Mouse (Mus musculus): ENCODE data around the gene Ccl25.
"Not testable (repeated sequence)": the region's sequence is repeated elsewhere in the genome, so short reads cannot be mapped to it uniquely, and the experiment has no call there.

Gene Ccl25

DNA sequence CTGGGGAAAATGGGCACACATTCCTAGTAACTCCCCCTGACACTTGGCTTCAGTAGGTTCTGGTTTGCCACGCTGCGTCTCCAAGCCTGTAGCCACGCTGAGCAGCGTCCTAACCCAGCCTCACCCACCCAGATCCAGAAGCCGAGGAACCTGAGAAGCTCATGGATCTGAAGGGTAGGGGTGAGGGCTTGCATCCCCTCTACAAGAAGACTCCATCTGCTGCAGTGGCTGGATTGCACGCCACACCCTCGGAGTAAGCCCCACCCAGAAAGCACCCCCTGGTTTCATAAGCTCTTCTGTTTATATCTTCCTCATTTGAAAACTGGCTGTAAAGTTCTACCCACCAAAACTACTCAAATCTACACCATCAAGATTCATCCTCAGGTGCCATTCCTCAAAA lies 22.7 kb downstream of the Ccl25 start:
- no peak for DNase-seq

DNA sequence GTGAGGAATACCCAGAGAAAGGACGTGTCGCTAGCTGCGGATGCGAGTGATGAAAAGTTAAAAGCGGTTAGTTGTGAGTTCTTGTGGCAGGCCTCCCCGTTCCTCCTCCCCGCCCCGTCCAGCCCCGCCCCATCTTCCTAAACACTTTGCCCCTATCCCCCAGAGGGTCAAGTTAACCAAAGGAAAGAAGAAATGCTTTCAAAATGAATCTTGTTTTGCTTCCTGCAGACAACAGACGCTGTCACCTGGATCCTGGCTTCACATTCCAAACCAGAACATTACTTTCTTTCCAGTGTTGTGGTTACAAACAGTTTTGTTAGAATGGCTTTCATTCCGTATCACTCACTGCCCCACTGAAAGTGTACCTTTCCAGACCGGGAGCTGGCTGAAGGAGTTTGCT lies 23.3 kb downstream of the Ccl25 start:
- DNase-seq: no peak

DNA sequence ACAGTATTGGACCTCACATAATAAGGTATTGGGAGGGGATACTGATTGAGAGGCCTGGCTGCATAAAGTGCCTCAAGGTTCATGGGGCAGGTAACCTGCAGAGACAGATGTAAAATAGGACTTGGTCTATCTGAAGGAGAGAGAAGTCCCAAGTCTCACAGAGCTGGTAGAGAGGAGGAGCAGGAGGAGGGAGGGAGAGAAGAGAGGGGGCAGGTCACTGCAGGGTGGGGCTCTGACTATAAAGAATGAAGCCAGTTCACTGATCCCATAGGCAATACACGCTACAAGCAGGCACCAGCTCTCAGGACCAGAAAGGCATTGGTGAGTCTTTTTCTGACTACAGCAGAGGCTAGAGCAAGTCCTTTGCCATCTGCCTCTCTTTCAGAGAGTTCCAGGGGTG lies 24.3 kb downstream of the Ccl25 start:
- no peak for DNase-seq

DNA sequence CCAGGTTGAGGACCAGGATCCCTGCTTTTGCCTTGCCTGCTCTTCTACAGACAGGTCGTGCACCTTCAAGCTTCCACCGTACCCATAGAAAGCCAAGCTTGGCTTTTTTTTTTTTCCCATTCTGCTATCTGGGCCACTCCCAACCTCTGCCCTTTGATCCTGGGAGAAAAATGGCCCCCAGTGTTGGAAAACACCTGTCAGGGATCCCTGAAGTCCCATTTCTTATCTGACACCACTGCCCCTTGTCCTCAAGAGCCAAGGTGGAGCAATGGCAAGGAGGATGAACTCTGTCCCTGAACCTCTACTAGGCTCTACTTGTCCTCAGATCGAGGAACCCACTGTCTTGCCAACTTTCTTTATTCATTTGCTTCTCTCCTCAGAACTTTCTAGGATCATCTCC lies 25.6 kb downstream of the Ccl25 start:
- no peak for DNase-seq

DNA sequence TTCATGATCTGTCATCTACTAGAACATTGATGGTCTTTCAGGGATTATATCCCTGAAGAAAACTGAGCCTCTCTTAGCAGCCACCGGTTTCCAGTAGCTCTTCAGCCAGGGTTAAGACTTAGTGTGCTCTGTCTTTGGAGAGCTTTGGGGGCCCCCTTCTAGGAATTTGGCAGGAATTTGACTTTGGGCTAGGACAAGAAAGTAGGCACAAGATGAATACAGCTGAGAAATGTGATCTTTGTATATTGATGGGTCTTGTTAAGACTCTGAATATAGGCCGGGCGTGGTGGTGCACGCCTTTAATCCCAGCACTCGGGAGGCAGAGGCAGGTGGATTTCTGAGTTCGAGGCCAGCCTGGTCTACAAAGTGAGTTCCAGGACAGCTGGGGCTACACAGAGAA lies 27.6 kb downstream of the Ccl25 start:
- not testable (repeated sequence) for DNase-seq

DNA sequence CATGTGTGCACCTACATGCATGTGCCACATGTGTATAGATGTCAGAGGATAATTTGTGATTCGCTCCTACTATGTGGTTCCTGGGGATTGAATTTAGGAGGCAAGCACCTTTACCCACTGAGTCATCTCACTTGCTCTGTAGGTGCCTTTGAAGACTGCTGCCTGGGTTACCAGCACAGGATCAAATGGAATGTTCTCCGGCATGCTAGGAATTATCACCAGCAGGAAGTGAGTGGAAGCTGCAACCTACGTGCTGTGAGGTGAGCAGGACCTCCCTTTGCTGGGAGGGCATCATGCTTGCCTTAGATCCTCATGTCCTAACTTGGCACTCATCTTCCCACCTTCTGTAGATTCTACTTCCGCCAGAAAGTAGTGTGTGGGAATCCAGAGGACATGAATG lies 28.7 kb downstream of the Ccl25 start:
- no peak for DNase-seq

DNA sequence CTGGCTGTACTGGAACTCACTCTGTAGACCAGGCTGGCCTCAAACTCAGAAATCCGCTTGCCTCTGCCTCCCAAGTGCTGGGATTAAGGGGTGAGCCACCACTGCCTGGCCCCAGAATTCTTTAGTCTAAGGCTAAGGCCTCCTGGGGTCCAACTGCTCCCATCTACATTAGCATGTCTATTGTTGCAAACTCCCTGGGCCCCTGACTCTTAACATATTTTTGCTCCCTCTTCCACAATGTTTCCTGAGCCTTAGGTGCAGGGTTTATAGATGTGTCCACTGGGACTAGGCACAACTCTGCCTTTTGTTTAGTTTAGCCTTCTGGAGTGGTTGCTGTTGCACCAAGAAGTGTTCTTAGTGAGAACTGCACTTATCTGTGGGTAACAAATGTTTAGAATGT lies 29.5 kb downstream of the Ccl25 start:
- no peak for DNase-seq

DNA sequence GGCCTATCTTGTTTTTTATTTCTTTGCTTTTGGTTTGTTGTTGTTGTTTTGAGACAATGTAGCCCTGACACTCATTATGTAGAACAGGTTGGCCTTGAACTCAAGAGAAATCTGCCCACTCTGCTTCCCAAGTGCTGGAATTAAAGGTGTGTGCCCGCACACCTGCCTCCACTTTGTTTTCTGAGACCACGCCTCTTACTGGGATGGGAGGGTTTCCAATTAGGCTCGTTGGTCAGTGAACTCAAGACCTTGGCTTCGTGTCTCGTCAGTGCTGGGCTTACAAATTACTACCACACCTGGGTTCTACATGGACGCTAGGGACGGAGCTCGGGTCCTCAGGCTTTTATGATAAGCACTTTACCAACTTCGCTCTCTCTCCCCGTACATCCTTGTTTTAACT lies 30.4 kb downstream of the Ccl25 start:
- no peak for DNase-seq

DNA sequence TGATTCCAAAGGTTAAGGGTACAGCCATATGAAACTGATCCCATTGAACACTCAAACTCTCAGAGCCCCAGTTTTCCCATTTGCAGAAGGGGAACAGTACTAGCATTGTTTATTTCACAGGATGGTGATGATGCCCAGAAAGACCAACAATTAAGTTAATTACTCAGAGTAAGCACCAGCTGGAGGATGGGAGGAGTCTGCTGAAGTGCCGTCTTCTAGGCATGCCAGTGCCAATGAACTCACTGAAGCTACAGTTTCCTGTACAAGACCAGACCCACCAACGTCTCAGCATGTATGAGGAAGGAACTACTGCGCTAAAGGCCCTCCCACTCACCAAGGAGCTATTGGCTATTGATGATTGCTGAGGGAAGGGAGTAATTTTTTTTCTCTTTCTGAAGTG lies 34.4 kb downstream of the Ccl25 start:
- no peak for DNase-seq

DNA sequence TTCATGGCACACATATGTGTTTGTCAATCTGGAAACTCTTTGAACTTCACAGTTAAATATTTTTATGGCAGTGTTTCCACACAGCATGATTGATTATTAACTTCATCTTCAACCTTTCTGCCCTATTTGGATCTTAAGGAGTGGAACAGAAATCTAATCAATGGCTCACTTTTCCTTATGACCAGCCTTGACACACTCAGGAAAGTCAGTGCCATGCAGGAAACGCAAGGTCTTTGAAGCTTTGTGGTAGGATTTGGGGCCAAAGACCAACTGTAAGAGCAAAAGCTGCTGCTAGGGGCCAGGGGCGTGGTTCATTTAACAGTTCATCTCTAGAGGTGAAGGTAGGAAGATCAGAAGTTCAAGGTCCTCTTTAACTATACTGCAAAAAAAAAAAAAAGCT lies 35.9 kb downstream of the Ccl25 start:
- DNase-seq: no peak

DNA sequence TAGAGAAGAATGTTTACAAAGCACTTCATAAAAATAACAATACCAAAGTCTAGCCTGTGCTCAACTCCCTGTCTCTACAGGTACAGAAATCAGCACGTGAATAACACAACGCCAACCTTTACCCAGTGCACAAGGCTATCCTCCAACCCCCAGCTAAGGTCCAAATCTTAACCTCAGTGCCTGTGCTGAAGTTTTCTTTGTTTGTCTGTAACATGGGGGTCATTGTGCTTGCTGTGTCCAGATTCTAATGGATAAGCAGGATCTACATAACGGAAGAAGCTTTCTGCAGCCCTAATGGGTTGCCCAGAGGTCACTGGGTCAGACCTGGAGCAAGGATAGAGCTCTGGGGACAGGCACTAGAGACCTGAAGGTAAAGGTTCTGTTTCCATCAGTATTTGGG lies 41.2 kb downstream of the Ccl25 start:
- no peak for DNase-seq

DNA sequence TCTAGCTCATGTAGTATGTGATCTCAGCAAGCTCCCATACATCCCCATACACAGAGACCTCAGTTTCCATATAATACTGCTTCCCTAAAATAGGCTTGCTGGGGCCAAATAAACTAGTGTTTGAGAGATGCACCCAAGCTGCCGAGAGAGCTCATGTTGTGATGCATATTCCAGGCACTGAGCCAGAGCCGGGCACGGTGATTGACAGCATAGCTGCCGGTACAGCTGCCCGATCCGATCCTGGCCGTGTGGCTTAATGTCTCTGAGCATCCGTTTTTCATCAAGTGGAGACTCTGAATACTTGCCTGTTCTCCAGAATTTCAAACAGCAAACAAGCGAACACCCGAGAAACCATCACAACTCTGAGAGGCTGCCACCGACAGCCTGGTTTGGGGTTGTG lies 42.8 kb downstream of the Ccl25 start:
- DNase-seq: no peak

DNA sequence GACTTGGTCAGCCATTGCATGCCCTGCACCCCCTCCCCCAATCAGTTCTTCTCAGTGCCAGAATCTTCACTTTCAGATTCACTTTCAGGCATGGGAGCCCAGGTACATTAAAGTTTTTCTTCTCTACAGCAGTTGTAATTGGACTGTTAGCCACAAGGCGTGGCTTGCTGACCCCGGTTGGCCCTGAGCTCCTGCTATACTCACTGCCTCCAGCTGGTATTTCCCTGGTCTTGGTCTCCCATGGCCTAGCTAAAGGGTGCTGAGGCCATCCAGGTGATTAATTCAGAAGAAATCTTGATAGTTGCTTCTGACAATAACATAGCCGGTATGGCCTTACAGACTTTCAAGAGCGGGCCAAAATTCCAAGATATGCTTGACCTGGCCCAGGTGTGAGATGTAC lies 43.5 kb downstream of the Ccl25 start:
- no peak for DNase-seq

DNA sequence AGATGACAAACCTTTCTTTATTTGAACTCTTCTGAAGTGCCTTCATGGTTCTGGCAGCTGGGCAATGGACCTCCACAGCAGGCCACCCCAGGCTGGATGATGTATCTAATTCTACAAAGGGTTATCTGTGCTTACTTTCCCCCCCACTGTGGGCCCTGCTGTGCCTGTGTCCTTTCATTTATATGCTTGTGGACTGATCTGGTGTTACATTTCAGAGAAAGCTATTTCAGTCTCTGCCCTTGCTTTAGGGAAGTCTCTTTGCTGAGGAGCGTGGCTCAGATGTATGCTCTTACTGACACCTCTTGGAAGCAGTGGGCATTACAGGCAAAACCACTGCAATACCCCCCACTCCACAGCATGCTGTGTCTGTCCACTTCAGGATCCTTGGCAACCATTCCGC lies 45.1 kb downstream of the Ccl25 start:
- DNase-seq: no peak

DNA sequence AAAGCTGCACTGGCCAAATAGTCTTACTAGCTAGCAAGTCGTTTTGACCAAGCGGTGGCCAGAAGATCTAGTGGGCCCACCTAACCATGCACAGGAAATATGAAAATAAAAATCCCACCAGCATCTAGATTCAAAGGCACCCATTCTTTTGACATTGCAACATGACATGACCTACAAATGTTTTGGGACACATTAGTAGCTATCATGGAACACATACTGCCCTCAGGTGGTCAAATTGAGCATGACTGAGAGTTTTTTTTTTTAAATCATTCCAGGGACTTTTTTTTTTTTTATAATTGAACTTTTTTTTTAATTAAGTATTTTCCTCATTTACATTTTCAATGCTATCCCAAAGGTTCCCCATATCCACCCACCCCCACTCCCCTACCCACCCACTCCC lies 47.6 kb downstream of the Ccl25 start:
- DNase-seq: no peak

DNA sequence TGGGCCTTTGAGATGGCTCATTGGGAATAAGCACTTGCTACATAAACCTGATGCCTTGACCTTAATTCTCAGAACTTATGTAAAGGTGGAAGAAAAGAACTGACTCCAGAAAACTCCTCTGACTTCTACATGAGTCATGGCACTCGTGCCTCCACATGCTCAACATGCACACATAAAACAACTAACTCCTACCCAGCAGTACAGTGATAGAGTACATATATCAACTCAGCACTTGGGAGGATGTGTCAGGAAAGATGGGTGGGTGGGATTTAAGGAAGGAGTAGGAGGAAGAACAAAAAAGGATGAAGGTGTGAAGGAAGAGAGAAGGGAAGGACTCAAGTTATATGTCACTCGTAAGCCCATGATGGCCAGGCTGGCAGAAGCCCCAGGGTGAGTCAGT lies 76.4 kb downstream of the Ccl25 start:
- no peak for DNase-seq

DNA sequence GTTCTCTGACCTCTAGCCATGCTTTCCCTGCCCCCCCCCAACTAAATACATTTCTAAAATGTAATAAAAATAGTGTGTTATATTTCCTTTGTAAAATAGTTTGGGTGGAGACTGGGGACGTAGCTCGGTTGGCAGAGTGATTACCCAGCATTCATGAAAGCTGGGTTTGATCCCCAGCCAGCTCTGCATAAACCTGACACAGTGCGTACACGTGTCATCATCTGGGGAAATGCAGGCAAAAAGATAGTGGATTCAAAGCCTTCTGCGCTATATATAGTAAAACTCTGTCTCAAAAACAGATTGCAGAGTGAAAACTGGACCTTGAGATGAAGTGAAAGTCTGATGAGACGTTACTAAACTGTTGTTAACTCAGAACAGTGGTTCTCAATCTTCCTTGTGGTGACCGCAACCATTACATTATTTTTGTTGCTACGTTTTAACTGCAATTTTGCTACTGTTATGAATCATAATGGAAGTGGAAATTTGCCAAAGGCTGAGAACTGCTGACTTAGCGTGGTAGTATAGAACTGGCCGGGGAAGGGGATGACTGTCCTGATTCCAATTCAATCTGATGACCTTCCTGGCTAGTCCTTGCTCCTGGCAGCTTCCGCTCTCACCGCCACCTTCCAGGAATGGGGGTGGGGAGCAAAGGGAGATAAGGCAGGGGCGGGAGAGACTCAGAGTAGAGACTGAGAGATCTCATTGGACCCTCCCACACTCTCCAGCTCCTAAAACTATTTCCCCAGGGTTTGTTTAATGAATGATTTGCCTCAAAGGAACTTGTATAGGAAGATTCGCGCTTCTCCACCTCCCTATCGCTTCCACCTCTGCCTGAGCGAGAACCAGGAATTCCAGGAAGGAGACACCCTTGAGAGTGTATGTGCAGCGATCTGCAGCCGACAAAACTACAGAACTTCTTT lies 79.2 kb downstream of the Ccl25 start:
- DNase-seq: no peak

DNA sequence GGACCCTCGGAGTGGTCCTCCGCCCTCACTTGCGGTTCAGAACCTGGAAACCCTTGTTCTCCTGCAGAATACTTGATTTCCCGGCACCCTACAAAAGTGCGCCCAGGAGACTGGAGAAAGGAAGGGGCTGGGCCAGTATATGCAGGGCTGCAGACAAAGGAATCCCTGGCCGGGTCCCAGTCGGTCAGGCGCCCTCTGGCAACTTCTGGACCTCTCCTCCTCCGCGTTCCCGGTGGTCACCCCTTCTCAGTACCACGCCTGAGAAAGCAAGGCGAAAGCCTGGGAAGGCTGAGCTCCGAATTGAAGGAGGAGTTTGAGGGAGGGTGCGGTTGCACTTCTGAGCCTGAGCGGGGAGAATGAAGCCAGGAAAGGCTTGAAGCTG lies 79.9 kb downstream of the Ccl25 start:
- no peak for DNase-seq

DNA sequence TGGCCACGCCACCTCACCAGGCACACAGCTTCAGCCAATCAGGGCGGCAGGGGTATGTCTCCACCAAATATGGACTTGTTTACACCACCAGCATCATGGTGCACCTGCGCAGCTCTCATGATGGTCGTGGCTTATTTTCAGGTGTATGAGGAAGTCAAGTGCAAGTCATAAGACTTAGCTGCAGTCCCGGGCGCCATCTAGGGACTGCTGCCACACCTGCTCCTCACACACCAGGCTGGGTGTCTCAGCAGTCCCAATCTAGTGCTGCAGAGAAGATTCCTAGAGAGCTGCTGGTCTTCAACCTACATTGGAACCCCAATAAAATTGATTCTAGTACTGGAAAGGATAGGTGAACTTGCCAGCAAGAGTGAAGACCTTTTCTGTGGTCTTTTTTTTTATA lies 83.4 kb downstream of the Ccl25 start:
- DNase-seq: not testable (repeated sequence)

Measured in cerebellum, adult 9-11 months (tissue).